Mouse (Mus musculus): Measurements from ENCODE around the gene Slc5a2. TPM values are rescaled to one million over a fixed set of nuclear protein-coding genes. Genes with fewer than 3 reads are reported as not detected.
A peak's percentile ranks its signal among the peaks of the same experiment; 100 is the strongest.

Slc5a2 gene
- polyA plus RNA-seq, 1 experiment from 2014 or later = 0.52 TPM

DNA sequence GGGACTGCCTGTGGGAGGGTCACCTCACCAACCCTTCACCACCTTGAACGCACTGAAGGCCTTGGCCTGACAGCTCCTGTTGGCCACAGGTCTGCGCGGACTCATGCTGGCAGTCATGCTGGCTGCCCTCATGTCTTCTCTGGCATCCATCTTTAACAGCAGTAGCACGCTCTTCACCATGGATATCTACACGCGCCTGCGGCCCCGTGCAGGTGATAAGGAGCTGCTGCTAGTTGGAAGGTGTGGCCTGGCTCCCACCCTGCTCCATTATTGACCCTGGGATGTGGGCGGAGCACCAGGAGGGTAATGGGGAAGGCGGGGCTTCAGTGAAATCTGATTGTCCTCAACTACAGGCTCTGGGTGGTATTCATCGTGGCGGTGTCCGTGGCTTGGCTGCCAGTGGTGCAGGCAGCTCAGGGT is 5.0 kb downstream of the Slc5a2 start:
- no peaks in the 10 kb centered on the region for H3K79me2 ChIP-seq (ENCODE audit: inconsistent target)
- H3K27ac ChIP-seq = no peak overlapping the region
- H3K36me3 ChIP-seq (ENCODE audit: inconsistent target) = peaks cover 35% of the 10 kb centered on the region; the same call in 1 of the 2 replicates
- no peak overlapping the region for H3K4me3 ChIP-seq (ENCODE audit: inconsistent target)
- WGBS (ENCODE audit: missing documents) = 82% methylated on average over 13 of the region's 13 CpGs

DNA sequence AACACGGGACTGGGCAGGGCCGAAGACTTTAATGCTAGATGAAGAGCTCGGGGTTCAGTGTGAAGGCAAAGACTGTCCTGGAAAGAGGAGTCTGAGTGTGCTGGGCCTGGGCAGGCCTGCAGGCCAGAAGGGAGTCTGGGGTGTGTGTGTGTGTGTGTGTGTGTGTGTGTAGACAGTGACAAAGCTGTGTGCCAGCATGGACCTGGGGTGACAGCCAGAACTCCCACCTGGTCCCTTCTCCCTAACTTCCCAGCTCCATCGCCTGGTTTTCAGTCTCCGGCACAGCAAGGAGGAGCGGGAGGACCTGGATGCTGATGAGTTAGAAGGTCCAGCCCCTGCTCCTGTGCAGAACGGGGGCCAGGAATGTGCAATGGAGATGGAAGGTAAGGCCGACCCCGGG is 6.0 kb downstream of the Slc5a2 start:
- no peaks in the 10 kb centered on the region for H3K79me2 ChIP-seq (ENCODE audit: inconsistent target)
- H3K4me3 ChIP-seq (ENCODE audit: inconsistent target) = no peak overlapping the region
- H3K27ac ChIP-seq = no peak overlapping the region
- H3K36me3 ChIP-seq (ENCODE audit: inconsistent target) = peaks cover 45% of the 10 kb centered on the region; the same call in 1 of the 2 replicates
- WGBS (ENCODE audit: missing documents) = 96% methylated on average over 8 of the region's 9 CpGs

DNA sequence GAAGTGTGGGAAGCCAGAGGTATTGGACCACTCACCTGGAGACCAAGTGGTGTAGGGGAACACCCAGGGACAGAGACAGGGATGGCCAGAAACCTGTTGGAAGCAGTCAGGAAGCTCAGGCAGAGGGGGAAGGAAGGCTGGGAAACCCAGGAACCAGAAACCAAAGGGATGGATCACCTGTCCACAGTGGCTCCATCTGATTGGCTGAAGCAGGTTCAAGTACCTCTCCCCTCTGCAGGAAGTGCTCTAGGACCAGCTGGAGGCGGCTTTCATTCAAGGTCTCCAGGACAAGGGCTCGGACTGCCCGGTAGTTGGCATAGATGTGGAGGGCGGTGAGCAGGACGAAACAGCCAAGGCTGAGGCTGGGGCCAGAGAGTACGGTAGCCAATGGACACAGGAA is 10.6 kb downstream of the Slc5a2 start:
- Histone ChIP-seq H3K79me2 (ENCODE audit: inconsistent target) (no peaks in the 10 kb centered on the region), H3K4me3 (ENCODE audit: inconsistent target) (no peak overlapping the region), H3K27ac (no peak overlapping the region), H3K36me3 (ENCODE audit: inconsistent target) (peaks cover 53% of the 10 kb centered on the region; the same call in 1 of the 2 replicates)
- 99% methylated on average over 6 of the region's 6 CpGs for WGBS (ENCODE audit: missing documents)

DNA sequence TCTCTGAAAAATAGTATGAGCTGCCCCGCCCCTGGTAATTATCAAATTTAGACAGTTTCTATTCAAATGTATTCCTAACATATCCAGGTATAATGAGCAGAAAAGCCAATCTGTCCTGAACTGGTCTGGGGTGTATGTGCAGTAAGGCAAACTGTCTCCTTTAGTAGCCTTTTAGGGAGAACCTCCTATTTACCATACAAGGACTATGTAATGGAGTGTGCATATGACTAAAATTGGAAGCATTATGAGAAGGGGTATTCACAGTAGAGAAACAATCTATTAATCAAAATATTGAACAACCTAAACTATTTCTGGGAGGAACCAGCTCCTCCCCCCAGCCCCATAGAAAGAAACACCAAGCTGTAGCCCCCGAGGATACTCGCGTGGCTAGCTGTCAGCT is 14.3 kb downstream of the Slc5a2 start:
- Histone ChIP-seq H3K4me3 (ENCODE audit: inconsistent target) (no peak overlapping the region), H3K36me3 (ENCODE audit: inconsistent target) (peaks cover 40% of the 10 kb centered on the region; the same call in 1 of the 2 replicates), H3K27ac (no peak overlapping the region), H3K79me2 (ENCODE audit: inconsistent target) (no peaks in the 10 kb centered on the region)
- 95% methylated on average over 4 of the region's 4 CpGs for WGBS (ENCODE audit: missing documents)

DNA sequence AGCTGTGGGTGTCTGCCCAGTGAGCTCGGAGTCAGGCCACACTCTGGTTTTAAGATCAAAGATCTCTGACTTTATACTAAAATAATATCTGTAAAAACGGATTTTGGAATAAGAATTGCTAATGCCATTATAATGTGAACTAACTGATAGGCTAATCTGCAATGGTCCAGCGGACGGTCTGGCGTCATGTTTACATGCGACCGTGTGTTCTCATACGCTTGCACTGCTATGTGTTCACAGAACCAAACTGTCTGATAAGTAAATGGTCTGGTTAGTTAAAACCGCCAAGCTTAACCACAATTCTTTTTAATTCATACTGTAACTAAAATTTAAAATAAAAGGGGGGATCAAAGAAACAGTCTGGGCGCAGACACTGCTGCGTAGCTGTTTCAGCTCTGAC is 16.3 kb downstream of the Slc5a2 start:
- Histone ChIP-seq H3K36me3 (ENCODE audit: inconsistent target) (peaks cover 20% of the 10 kb centered on the region; the same call in 1 of the 2 replicates), H3K79me2 (ENCODE audit: inconsistent target) (no peaks in the 10 kb centered on the region), H3K4me3 (ENCODE audit: inconsistent target) (no peak overlapping the region), H3K27ac (no peak overlapping the region)
- 98% methylated on average over 11 of the region's 11 CpGs for WGBS (ENCODE audit: missing documents)

DNA sequence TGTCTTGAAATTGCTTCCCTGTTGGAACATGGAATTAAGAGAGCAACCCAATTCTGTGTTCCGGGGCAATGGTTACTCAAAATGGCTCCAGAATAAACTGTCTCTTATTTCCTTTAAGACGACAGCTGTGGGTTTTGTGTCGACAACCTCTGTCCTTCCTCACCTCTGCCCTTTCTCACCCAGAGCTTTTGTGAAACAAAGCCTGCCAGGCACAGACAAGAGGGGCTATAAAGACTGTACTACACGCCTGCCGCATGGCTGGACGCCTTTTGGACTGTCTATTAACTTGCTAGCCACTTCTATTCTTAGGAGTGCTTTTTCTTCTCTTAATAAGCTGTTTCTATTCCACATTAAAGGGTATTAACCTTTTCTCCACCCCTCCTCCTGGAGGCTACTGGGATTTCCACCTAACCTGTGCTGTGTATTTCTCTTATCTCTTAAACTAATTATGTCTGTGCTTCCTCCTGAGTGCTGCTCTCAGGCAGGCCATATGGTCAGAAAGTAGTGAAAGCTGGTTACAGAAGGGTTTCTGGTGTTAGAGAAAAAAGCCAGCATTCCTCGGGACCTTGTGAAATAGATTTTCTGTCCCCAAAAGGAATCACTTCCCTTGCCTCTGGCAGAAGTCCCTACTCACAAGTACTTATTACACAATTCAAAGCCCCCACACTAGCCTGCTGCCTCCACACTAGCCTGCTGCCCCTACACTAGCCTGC is 17.2 kb downstream of the Slc5a2 start:
- peaks cover 20% of the 10 kb centered on the region; the same call in 1 of the 2 replicates for H3K36me3 ChIP-seq (ENCODE audit: inconsistent target)
- no peaks in the 10 kb centered on the region for H3K79me2 ChIP-seq (ENCODE audit: inconsistent target)
- no peak overlapping the region for H3K4me3 ChIP-seq (ENCODE audit: inconsistent target)
- 72% methylated on average over 7 of the region's 7 CpGs for WGBS (ENCODE audit: missing documents)
- no peak overlapping the region for H3K27ac ChIP-seq

DNA sequence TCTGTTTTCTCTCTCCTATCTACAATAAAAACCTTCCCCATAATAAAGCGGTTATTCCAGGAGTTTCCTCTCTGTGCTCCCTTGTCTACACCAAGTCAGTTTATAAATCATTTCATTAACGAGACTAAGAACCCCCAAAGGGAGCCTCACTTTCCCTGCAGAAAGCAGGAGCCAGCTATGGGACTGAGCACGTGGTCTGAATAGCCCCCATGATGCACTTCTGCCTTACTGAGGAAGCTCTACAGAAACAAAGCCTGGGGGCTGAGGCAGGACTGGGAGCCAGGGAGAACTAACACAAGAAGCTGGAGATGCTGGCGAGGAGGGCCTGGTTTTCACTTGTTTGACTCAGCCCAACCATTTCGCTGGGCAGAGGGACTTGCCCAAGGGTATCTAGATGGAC is 18.6 kb downstream of the Slc5a2 start:
- WGBS (ENCODE audit: missing documents) = 93% methylated on average over 5 of the region's 5 CpGs
- H3K36me3 ChIP-seq (ENCODE audit: inconsistent target) = peaks cover 27% of the 10 kb centered on the region; the same call in 1 of the 2 replicates
- no peak overlapping the region for H3K27ac ChIP-seq
- H3K4me3 ChIP-seq (ENCODE audit: inconsistent target) = no peak overlapping the region
- no peaks in the 10 kb centered on the region for H3K79me2 ChIP-seq (ENCODE audit: inconsistent target)

DNA sequence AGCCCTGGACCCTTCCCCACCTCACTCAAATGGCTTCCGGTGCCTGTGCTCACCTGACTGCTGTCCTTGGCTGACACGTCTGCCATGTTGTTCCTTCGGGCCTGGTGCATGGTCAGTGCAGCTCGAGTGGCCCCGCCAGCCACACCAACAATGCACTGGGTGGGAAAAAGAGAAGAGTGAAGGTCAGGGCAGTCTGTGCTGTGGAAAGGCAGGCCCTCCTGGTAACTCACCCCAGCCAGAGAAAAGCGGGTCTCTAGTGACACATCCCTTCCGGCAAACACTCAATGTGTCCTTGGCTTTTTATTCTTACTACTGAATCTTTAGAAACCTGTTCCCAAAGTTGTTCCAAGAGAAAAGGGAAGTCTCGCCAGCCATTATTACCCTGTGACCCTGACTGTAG is 19.6 kb downstream of the Slc5a2 start:
- no peaks in the 10 kb centered on the region for H3K79me2 ChIP-seq (ENCODE audit: inconsistent target)
- peaks cover 27% of the 10 kb centered on the region; the same call in 1 of the 2 replicates for H3K36me3 ChIP-seq (ENCODE audit: inconsistent target)
- H3K27ac ChIP-seq = no peak overlapping the region
- WGBS (ENCODE audit: missing documents) = 98% methylated on average over 7 of the region's 8 CpGs
- H3K4me3 ChIP-seq (ENCODE audit: inconsistent target) = no peak overlapping the region

DNA sequence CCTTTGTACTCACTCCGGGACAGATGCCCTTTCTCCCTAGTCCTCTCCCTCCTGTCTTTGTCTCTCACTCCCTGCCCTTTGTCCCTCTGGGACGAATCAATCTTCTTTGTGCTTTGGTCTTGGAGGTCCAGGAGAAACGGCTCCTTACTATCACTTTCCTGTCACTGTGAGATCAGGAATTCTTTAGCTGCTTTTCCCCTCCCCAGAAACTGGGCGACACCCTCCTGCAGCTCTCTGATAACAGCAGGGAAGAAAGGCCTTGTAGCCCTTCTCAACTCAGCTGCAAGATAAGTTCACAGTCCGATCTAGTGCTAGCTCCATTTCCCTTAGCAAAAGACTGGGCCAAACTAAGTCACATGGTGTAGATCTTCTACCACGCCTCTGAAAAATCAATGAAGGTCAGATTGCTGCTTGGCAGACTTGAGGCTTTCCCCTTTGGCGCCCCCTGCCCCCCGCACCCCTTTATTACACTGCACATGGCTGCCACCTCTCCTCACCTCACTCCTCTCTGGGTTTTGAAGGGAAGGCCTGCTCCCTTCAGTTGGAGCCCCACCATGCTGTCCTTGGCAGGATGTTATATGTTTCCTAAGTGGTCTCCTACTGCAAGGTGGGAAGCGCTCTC is 23.6 kb downstream of the Slc5a2 start:
- H3K36me3 ChIP-seq (ENCODE audit: inconsistent target) = peaks cover 17% of the 10 kb centered on the region; the same call in 1 of the 2 replicates
- no peak overlapping the region for H3K27ac ChIP-seq
- 82% methylated on average over 9 of the region's 9 CpGs for WGBS (ENCODE audit: missing documents)
- H3K4me3 ChIP-seq (ENCODE audit: inconsistent target) = no peak overlapping the region
- H3K79me2 ChIP-seq (ENCODE audit: inconsistent target) = no peaks in the 10 kb centered on the region

DNA sequence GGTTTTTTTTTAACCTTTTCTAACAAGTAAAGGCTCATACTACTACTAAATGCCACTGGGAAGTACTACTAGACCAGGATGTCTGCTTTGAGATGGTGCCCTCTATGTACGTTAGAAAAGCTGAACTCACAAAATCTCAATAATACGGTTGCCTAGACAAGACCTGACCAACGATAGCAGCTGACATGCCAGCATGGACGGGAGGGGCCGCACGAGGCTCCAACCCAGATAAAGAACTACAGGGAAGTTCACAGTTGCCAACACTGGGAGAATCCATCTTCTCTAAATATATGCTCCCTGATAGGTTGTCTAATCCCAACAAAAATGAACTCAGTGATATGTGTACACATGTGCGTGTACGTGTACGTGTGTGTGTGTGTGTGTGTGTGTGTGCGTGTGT is 29.3 kb downstream of the Slc5a2 start:
- WGBS (ENCODE audit: missing documents) = 94% methylated on average over 9 of the region's 10 CpGs
- H3K79me2 ChIP-seq (ENCODE audit: inconsistent target) = no peaks in the 10 kb centered on the region; the same call in 1 of the 2 replicates
- H3K27ac ChIP-seq = no peak overlapping the region
- H3K4me3 ChIP-seq (ENCODE audit: inconsistent target) = no peak overlapping the region
- H3K36me3 ChIP-seq (ENCODE audit: inconsistent target) = peaks cover 6% of the 10 kb centered on the region; the same call in 1 of the 2 replicates

DNA sequence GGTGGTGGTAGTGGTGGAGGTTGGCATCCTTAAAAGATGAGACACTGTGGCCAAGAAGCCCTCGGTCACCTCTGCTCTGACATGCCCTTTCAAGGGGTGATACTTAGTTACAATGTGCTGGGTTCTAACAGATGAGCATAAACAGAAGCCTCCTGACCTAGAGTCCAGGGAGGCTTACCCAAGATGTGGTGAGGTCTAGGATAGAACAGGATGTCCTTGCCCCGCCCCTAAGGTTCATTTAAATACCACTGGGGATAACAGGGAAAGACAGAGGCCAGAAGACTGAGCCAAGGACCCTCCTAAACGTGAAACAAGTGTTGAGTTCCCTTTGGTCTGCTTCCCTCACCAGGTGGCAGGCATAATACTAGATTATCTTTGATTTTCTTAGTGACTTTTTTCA is 31.1 kb downstream of the Slc5a2 start:
- H3K79me2 ChIP-seq (ENCODE audit: inconsistent target) = no peaks in the 10 kb centered on the region; the same call in 1 of the 2 replicates
- H3K4me3 ChIP-seq (ENCODE audit: inconsistent target) = no peak overlapping the region
- peaks cover 6% of the 10 kb centered on the region; the same call in 1 of the 2 replicates for H3K36me3 ChIP-seq (ENCODE audit: inconsistent target)
- H3K27ac ChIP-seq = no peak overlapping the region
- WGBS (ENCODE audit: missing documents) = 62% methylated on average over 3 of the region's 3 CpGs

DNA sequence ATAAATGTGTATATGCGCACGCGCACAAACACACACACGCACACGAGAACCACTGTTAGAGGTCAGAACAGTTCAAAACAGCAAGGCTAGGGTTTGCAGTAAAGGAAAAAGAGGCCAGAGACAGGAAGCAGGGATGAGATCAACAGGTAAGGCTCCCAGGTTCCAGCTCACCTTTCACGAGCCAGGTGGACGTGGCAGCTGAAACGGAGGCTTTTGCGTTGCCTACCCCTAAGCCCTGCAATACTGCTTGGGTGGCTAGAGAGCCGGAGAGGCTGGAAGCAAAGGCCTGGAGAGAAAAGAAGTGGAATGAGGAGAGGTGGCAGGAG is 31.8 kb downstream of the Slc5a2 start:
- peaks cover 6% of the 10 kb centered on the region; the same call in 1 of the 2 replicates for H3K36me3 ChIP-seq (ENCODE audit: inconsistent target)
- peak overlapping the region; percentile 60 for H3K4me3 ChIP-seq (ENCODE audit: inconsistent target)
- 41% methylated on average over 10 of the region's 10 CpGs for WGBS (ENCODE audit: missing documents)
- no peaks in the 10 kb centered on the region; the same call in 1 of the 2 replicates for H3K79me2 ChIP-seq (ENCODE audit: inconsistent target)
- H3K27ac ChIP-seq = no peak overlapping the region

DNA sequence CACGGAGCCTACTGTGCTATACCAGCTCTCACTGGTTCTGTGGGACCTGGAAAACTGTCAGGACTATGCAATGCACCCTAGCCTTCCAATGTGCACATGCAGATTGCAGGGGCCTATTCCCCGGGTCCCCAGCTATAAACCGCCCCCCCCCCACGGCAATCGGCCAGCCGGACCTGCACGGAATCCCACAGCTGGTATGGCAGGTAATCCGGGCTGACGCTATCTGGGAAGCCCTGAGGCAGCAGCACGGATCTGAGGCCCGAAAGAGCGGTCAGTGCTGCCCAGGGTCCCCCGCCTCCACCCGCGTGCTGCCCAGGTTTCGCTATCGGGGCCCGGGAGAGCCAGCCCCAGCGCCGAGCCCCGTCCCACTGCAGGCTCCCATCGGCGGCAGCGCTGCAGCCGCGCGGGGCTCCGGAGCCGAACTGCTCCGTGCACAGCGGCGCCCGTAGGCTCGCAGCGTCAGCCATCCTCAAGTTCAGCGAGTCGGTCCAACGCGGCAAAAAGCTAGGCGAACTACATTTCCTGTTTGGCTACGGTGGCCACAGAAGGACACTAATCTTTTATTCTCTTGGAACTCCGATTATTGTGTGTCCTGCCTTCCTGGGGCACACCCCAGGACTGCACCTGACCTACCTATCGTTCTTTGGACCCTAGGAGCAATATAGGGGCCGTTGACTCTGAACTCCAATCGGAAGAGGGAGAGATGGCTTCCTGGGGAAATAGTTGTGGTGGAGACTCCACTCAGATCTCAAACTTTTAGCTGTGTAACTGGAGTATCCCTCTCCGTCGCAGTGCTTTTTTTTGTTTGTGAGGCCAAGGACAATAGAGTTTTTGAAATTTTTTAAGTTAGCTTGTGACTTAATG is 32.4 kb downstream of the Slc5a2 start, which contains the start of gene BC017158:
TSS of gene BC017158 (minus strand) at position 554 of the 864 bp plus-strand sequence.
- 1% methylated on average over 47 of the region's 47 CpGs for WGBS (ENCODE audit: missing documents)
- Histone ChIP-seq H3K4me3 (ENCODE audit: inconsistent target) (peak within 1 kb of the TSS; percentile 60), H3K36me3 (ENCODE audit: inconsistent target) (peaks cover 6% of the 10 kb centered on the region; the same call in 1 of the 2 replicates), H3K27ac (peak within 1 kb of the TSS; percentile 46), H3K79me2 (ENCODE audit: inconsistent target) (no peaks in the 10 kb centered on the region; the same call in 1 of the 2 replicates)

DNA sequence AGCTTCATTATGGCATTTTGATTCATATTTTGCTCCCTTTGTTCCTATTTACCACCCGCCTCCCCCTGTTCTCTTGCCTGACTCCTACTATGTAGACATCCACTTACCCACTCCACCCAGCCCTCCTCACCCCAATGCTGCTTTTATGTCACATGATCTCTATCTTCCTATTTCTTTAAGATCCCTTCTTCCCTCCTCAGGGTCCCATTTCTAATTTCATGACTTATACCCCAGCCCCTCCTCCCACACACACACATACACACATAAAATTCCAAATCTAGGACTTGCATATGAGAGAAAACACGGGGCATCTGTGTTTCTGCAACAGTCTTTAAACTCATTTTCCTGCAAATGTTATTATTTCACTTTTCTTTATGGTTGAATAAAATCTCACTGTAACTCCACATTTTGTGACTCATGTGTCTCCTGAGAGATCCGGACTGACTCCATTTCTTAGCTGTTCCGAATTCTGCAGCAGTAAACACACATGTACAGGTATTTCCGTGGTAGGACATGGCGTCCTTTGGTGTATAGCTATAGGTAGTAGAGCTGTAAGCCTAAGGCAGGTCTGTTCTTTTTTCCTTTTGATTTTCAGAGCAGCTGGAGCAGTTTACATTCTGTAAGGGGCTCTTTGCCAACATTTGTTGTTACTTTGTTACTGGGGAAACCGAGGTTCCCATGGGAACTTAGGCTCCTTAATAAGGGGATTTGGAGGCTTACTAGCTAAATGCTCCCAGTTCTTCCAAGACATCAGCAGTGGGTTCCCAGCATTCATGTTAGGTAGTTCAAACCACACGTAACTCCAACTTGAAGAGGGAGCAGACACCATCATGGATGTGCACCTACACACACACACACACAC is 33.3 kb downstream of the Slc5a2 start:
- peak overlapping the region; percentile 46 for H3K27ac ChIP-seq
- no peaks in the 10 kb centered on the region for H3K36me3 ChIP-seq (ENCODE audit: inconsistent target)
- H3K4me3 ChIP-seq (ENCODE audit: inconsistent target) = peak overlapping the region; percentile 60
- H3K79me2 ChIP-seq (ENCODE audit: inconsistent target) = no peaks in the 10 kb centered on the region; the same call in 1 of the 2 replicates
- 87% methylated on average over 7 of the region's 8 CpGs for WGBS (ENCODE audit: missing documents)

Measured in macrophage (primary cell).